Mouse (Mus musculus): Measurements from ENCODE around the gene Nbea.

DNA sequence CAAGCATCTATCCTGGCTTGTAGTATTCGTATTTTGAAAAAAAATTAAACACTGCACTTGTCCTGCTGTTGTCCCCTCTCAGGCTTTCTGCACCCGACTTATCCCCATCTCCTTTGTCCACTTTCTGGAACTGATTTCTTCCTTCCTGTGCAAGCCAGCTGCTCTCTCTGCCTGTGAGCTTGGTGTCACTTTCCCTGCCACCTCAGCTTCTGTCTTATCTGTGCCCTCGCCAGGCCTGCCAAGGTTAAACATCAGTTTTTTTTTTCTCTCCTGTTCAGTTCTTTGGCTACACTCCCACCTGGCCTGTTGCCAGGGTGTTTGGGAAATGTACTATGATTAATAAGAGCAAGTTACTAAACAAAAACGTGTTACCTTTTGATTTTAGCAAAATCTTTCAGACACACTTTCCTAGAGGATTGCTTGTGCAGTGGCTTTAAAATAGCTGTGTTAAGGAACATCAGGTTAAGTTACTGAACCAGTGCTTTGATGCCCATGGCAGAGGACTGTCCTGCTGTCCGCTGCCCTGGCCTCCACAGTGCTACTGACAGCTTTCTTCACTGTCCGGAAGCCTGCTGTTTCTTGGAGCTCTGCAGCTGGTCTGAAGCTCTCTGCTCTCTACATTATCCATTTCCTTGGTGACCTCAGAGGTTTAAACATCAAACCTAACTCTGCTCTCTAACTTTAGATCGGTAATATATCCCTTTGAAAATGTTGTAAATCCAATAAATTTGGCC lies 389.5 kb downstream of the Nbea start:
- TF ChIP-seq CTCF (IDR thresholded peaks at IDR 0.05; ENCODE audit: low read depth), result no peak
- no peak for TF ChIP-seq EP300 (IDR thresholded peaks at IDR 0.05; ENCODE audit: low read depth)

Data from heart, postnatal 0 days (tissue).